Mouse (Mus musculus) neural tube, embryonic 14.5 days (tissue): Measurements from ENCODE around the gene Etfb. TPM values are rescaled to one million over a fixed set of nuclear protein-coding genes. Genes with fewer than 3 reads are reported as not detected.
A peak's percentile ranks its signal among the peaks of the same experiment; 100 is the strongest.

Experiments
- ATAC-seq: fragments of 200-750 bp; cut with Nextera tagmentation; 2 replicates; pipeline ENCODE4 v1.8.0; 2017; ENCODE audit warnings: low read depth, mild to moderate bottlenecking, moderate TSS enrichment, moderate library complexity
- H3K27ac ChIP-seq: fragments of 300-500 bp; sonication (generic); 2 replicates; pipeline ENCODE4 v1.5.1; 2014; ENCODE audit warnings: low read depth, mild to moderate bottlenecking, control low read depth, low read length, moderate library complexity, mixed read lengths
- H3K27me3 ChIP-seq: fragments of 300-500 bp; sonication (generic); 2 replicates; pipeline ENCODE4 v1.6.1; 2014; ENCODE audit warnings: low read length; ENCODE audit not compliant: control insufficient read depth, insufficient read depth
- H3K36me3 ChIP-seq: fragments of 300-500 bp; sonication (generic); 2 replicates; pipeline ENCODE4 v1.6.1; 2014; ENCODE audit warnings: low read length, mixed read lengths; ENCODE audit not compliant: control insufficient read depth, insufficient read depth
- H3K4me1 ChIP-seq: fragments of 300-500 bp; sonication (generic); 2 replicates; pipeline ENCODE4 v1.6.1; 2014; ENCODE audit warnings: low read length; ENCODE audit not compliant: control insufficient read depth, insufficient read depth
- H3K4me2 ChIP-seq: fragments of 300-500 bp; sonication (generic); 2 replicates; pipeline ENCODE4 v1.6.1; 2014; ENCODE audit warnings: mild to moderate bottlenecking, low read depth, low read length, control low read depth
- H3K4me3 ChIP-seq: fragments of 300-500 bp; sonication (generic); 2 replicates; pipeline ENCODE4 v1.5.1; 2014; ENCODE audit warnings: low read depth, low read length, control low read depth, mixed read lengths
- H3K9ac ChIP-seq: fragments of 300-500 bp; sonication (generic); replicated peaks from 2 replicates; pipeline ENCODE4 v1.6.1; 2014; ENCODE audit warnings: low read depth, mild to moderate bottlenecking, control low read depth, low read length, mixed read lengths
- H3K9me3 ChIP-seq: fragments of 300-500 bp; sonication (generic); 2 replicates; pipeline ENCODE4 v1.6.1; 2016; ENCODE audit warnings: low read length; ENCODE audit not compliant: control insufficient read depth
- WGBS: fragments of 180-500 bp; shearing (Covaris S2); extraction: QIAGEN DNeasy Blood & Tissue Kit; methylation state at CpG from one replicate; pipeline ENCODE4 v1.1.7; 2014; 5-methylcytosine and 5-hydroxymethylcytosine counted together
- polyA plus RNA-seq: library from polyadenylated mRNA; unstranded; fragments of >200 nt; fragmentation: Nextera tagmentation; extraction: Ambion mirVana; gene quantifications from 2 replicates; pipeline ENCODE4 v1.2.1, GENCODE M21; 2014

The Etfb gene
- polyA plus RNA-seq, 1 experiment from 2014 or later = 107 TPM

- ATAC-seq = peak; percentile 81
- no peaks in the 10 kb centered on the region for H3K9me3 ChIP-seq
- peaks cover 17% of the 10 kb centered on the region for H3K27me3 ChIP-seq
- H3K27ac ChIP-seq = no peak overlapping the region
- H3K4me3 ChIP-seq = no peak overlapping the region
- no peak overlapping the region for H3K9ac ChIP-seq
- H3K4me1 ChIP-seq = peaks cover 6% of the 10 kb centered on the region; the same call in 1 of the 2 replicates
- H3K36me3 ChIP-seq = no peaks in the 10 kb centered on the region
- 30% methylated on average over 8 of the region's 8 CpGs for WGBS
- H3K4me2 ChIP-seq = no peak overlapping the region
Measured at GRCm38 (mm10) chr7:43482090-43482716, 38.3 kb downstream of the Etfb start.

GRCm38 (mm10) chr7:43483236-43483635, 39.4 kb downstream of the Etfb start:
- Histone ChIP-seq H3K4me3 (no peak overlapping the region), H3K36me3 (no peaks in the 10 kb centered on the region), H3K4me2 (no peak overlapping the region), H3K27ac (no peak overlapping the region), H3K9ac (no peak overlapping the region), H3K27me3 (peaks cover 7% of the 10 kb centered on the region; the same call in 1 of the 2 replicates), H3K9me3 (no peaks in the 10 kb centered on the region), H3K4me1 (peaks cover 6% of the 10 kb centered on the region; the same call in 1 of the 2 replicates)
- WGBS = 23% methylated on average over 10 of the region's 10 CpGs
- no peak for ATAC-seq

GRCm38 (mm10) chr7:43488646-43489045, 44.8 kb downstream of the Etfb start:
- Histone ChIP-seq H3K4me2 (peak overlapping the region; percentile 66), H3K9me3 (no peaks in the 10 kb centered on the region), H3K9ac (no peak overlapping the region; the same call in 1 of the 2 replicates), H3K4me1 (peaks cover 6% of the 10 kb centered on the region; the same call in 1 of the 2 replicates), H3K27me3 (no peaks in the 10 kb centered on the region), H3K36me3 (no peaks in the 10 kb centered on the region), H3K27ac (peak overlapping the region; percentile 45; the same call in 1 of the 2 replicates), H3K4me3 (peak overlapping the region; percentile 59)
- WGBS = 48% methylated on average over 5 of the region's 5 CpGs
- peak; percentile 10; the same call in 1 of the 2 replicates for ATAC-seq

- Histone ChIP-seq H3K9me3 (no peaks in the 10 kb centered on the region), H3K4me1 (peaks cover 6% of the 10 kb centered on the region; the same call in 1 of the 2 replicates), H3K9ac (peak within 1 kb of the TSS; percentile 95), H3K4me2 (peak within 1 kb of the TSS; percentile 66), H3K27ac (peak within 1 kb of the TSS; percentile 85), H3K36me3 (no peaks in the 10 kb centered on the region), H3K27me3 (no peaks in the 10 kb centered on the region), H3K4me3 (peak within 1 kb of the TSS; percentile 59)
- ATAC-seq = peak; percentile 70
- 2% methylated on average over 13 of the region's 41 CpGs for WGBS
Measured at GRCm38 (mm10) chr7:43489631-43490125, 45.8 kb downstream of the Etfb start, which contains the start of gene Iglon5. Iglon5 (minus strand) TSS chr7:43490075.

- WGBS = 1% methylated on average over 9 of the region's 13 CpGs
- peak overlapping the region; percentile 85 for H3K27ac ChIP-seq
- H3K4me3 ChIP-seq = peak overlapping the region; percentile 59
- H3K9me3 ChIP-seq = no peaks in the 10 kb centered on the region
- no peaks in the 10 kb centered on the region for H3K27me3 ChIP-seq
- peaks cover 6% of the 10 kb centered on the region; the same call in 1 of the 2 replicates for H3K4me1 ChIP-seq
- peak overlapping the region; percentile 95 for H3K9ac ChIP-seq
- ATAC-seq = peak; percentile 89
- H3K36me3 ChIP-seq = no peaks in the 10 kb centered on the region
- H3K4me2 ChIP-seq = peak overlapping the region; percentile 66
Measured at GRCm38 (mm10) chr7:43490182-43490584, 46.3 kb downstream of the Etfb start.

- ATAC-seq = peak; percentile 6; the same call in 1 of the 2 replicates
- H3K27ac ChIP-seq = no peak overlapping the region
- no peaks in the 10 kb centered on the region for H3K9me3 ChIP-seq
- H3K4me2 ChIP-seq = peak overlapping the region; percentile 66; the same call in 1 of the 2 replicates
- H3K4me3 ChIP-seq = peak overlapping the region; percentile 59
- peak overlapping the region; percentile 95; the same call in 1 of the 2 replicates for H3K9ac ChIP-seq
- H3K27me3 ChIP-seq = no peaks in the 10 kb centered on the region
- H3K36me3 ChIP-seq = no peaks in the 10 kb centered on the region
- peaks cover 6% of the 10 kb centered on the region; the same call in 1 of the 2 replicates for H3K4me1 ChIP-seq
- 71% methylated on average over 9 of the region's 9 CpGs for WGBS
Measured at GRCm38 (mm10) chr7:43490861-43491260, 47.0 kb downstream of the Etfb start.

GRCm38 (mm10) chr7:43495343-43496021, 51.6 kb downstream of the Etfb start:
- H3K36me3 ChIP-seq = no peaks in the 10 kb centered on the region
- H3K27ac ChIP-seq = no peak overlapping the region
- no peaks in the 10 kb centered on the region for H3K9me3 ChIP-seq
- 11% methylated on average over 21 of the region's 21 CpGs for WGBS
- H3K4me1 ChIP-seq = no peaks in the 10 kb centered on the region
- H3K4me3 ChIP-seq = no peak overlapping the region
- no peak overlapping the region for H3K9ac ChIP-seq
- H3K4me2 ChIP-seq = no peak overlapping the region; the same call in 1 of the 2 replicates
- H3K27me3 ChIP-seq = no peaks in the 10 kb centered on the region
- ATAC-seq = peak; percentile 75; the same call in 1 of the 2 replicates
